Mouse (Mus musculus) E14TG2a.4 (cell line): ENCODE data around the gene Shisa8.

Source experiments
- CTCF ChIP-seq: conservative IDR thresholded peaks from 2 replicates; pipeline ENCODE4 v1.5.1; 2014; ENCODE audit warnings: low read length
- NANOG ChIP-seq: IDR thresholded peaks from 2 replicates; pipeline ENCODE4 v1.6.1; 2014; ENCODE audit warnings: borderline replicate concordance, low read length, mixed read lengths
- POU5F1 ChIP-seq: IDR thresholded peaks from 2 replicates; pipeline ENCODE4 v1.6.1; 2014; ENCODE audit warnings: low read length, borderline replicate concordance

DNA sequence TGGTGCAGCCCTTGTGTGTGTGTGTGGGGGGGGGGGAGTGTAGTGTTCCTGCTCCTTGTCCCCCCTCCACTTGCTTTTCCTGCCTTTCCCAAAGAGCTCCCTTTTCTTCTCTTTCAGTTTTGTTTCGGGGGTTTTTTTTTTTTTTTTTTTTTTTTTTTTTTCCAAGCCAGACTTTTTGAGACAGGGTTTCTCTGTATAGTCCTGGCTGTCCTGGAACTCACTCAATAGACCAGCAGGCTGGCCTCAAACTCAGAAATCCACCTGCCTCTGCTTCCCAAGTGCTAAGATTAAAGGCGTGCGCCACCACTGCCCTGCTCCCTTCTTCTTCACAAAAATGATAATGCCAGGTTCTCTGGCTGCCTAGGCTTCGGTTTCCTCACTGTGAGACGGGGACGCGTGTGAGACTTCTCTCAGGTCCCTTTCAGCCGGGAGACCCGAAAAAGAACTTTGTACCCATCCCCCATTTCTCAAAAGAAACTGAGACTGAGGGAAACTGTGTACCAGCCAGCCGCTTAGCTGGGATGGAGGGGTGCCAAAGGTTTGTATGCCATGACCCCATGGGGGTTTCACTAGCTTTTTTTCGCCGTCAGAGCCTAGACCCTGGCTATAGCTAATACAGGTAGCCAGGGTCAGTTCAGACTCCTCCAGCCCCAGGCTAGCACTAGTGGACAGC is 7.5 kb upstream of the Shisa8 start:
- TF ChIP-seq CTCF (no peak), NANOG (no peak), POU5F1 (no peak)
